Mouse (Mus musculus) frontal cortex, adult 2 months (tissue): ENCODE data around the gene Ddb2. TPM values are rescaled to one million over a fixed set of nuclear protein-coding genes. Genes with fewer than 3 reads are reported as not detected.

ENCODE experiments used
- polyA plus RNA-seq: library from polyadenylated mRNA; depleted of rRNA; stranded (reverse); fragments of >200 nt; gene quantifications from 2 replicates; pipeline ENCODE4 v1.2.3, GENCODE M21; 2012; rRNA removed

Gene Ddb2
- polyA plus RNA-seq, 1 experiment: 39.2 TPM

Other genes with a start within 250 kb of the Ddb2 start
- gene Rapsn, start 201.4 kb downstream of the Ddb2 start, polyA plus RNA-seq: 1.1 and 1.7 TPM in 2 replicates
- 183 and 195 TPM in 2 replicates for gene Psmc3, start 183.0 kb downstream of the Ddb2 start, polyA plus RNA-seq
- 53.8 and 54.3 TPM in 2 replicates for gene Slc39a13, start 166.6 kb downstream of the Ddb2 start, polyA plus RNA-seq
- gene Spi1, start 154.6 kb downstream of the Ddb2 start, polyA plus RNA-seq: 9.7 and 12.0 TPM in 2 replicates
- gene Mybpc3, start 118.8 kb downstream of the Ddb2 start, polyA plus RNA-seq: 0.30 and 0.61 TPM in 2 replicates
- gene Madd, start 53.1 kb downstream of the Ddb2 start, polyA plus RNA-seq: 142 and 155 TPM in 2 replicates
- gene Nr1h3, start 34.1 kb downstream of the Ddb2 start, polyA plus RNA-seq: 7.4 and 8.8 TPM in 2 replicates
- gene Acp2, start 34.1 kb downstream of the Ddb2 start, polyA plus RNA-seq: 30.4 and 35.6 TPM in 2 replicates
- gene Pacsin3, start 19.0 kb upstream of the Ddb2 start, polyA plus RNA-seq: 70.8 and 81.0 TPM in 2 replicates
- 39.1 and 42.0 TPM in 2 replicates for gene Arfgap2, start 28.0 kb upstream of the Ddb2 start, polyA plus RNA-seq
- 114 and 119 TPM in 2 replicates for gene 1110051M20Rik, start 207.7 kb upstream of the Ddb2 start, polyA plus RNA-seq
- gene Lrp4, start 220.5 kb upstream of the Ddb2 start, polyA plus RNA-seq: 13.0 and 15.6 TPM in 2 replicates